Mouse (Mus musculus): Measurements from ENCODE around the gene Ppp2r1a. TPM values are rescaled to one million over a fixed set of nuclear protein-coding genes. Genes with fewer than 3 reads are reported as not detected.
A peak's percentile ranks its signal among the peaks of the same experiment; 100 is the strongest.

Ppp2r1a gene
- polyA plus RNA-seq, 1 experiment: 36.3 TPM

- no peak for TF ChIP-seq CTCF (IDR thresholded peaks at IDR 0.05; ENCODE audit: control insufficient read depth, insufficient read depth, insufficient replicate concordance, low read depth, low read length)
- TF ChIP-seq POLR2A (IDR thresholded peaks at IDR 0.05; ENCODE audit: control insufficient read depth, low read depth, low read length): no peak
- no peak overlapping the region for H3K4me3 ChIP-seq (ENCODE audit: control insufficient read depth, low read depth, low read length)
- H3K4me1 ChIP-seq (ENCODE audit: control insufficient read depth, insufficient read depth, low read length): no peaks in the 10 kb centered on the region
- H3K27ac ChIP-seq (ENCODE audit: control insufficient read depth, insufficient read depth, low read depth, low read length): no peak overlapping the region
- H3K27me3 ChIP-seq (ENCODE audit: control insufficient read depth, insufficient read depth, low read length): no peaks in the 10 kb centered on the region
- H3K36me3 ChIP-seq (ENCODE audit: control insufficient read depth, insufficient read depth, low read length): no peaks in the 10 kb centered on the region; the same call in 1 of the 2 replicates
These were observed 20.3 kb downstream of the Ppp2r1a start for GRCm38 (mm10) chr17:20965421-20965820.

GRCm38 (mm10) chr17:20966681-20967080 lies 21.6 kb downstream of the Ppp2r1a start:
- TF ChIP-seq POLR2A (IDR thresholded peaks at IDR 0.05; ENCODE audit: control insufficient read depth, low read depth, low read length) (no peak), CTCF (IDR thresholded peaks at IDR 0.05; ENCODE audit: control insufficient read depth, insufficient read depth, insufficient replicate concordance, low read depth, low read length) (no peak)
- Histone ChIP-seq H3K27ac (ENCODE audit: control insufficient read depth, insufficient read depth, low read depth, low read length) (no peak overlapping the region), H3K4me1 (ENCODE audit: control insufficient read depth, insufficient read depth, low read length) (no peaks in the 10 kb centered on the region), H3K27me3 (ENCODE audit: control insufficient read depth, insufficient read depth, low read length) (no peaks in the 10 kb centered on the region), H3K4me3 (ENCODE audit: control insufficient read depth, low read depth, low read length) (no peak overlapping the region), H3K36me3 (ENCODE audit: control insufficient read depth, insufficient read depth, low read length) (no peaks in the 10 kb centered on the region; the same call in 1 of the 2 replicates)

- no peak overlapping the region for H3K4me3 ChIP-seq (ENCODE audit: control insufficient read depth, low read depth, low read length)
- TF ChIP-seq CTCF (IDR thresholded peaks at IDR 0.05; ENCODE audit: control insufficient read depth, insufficient read depth, insufficient replicate concordance, low read depth, low read length): no peak
- TF ChIP-seq POLR2A (IDR thresholded peaks at IDR 0.05; ENCODE audit: control insufficient read depth, low read depth, low read length): no peak
- no peaks in the 10 kb centered on the region for H3K36me3 ChIP-seq (ENCODE audit: control insufficient read depth, insufficient read depth, low read length)
- H3K27me3 ChIP-seq (ENCODE audit: control insufficient read depth, insufficient read depth, low read length): no peaks in the 10 kb centered on the region
- H3K4me1 ChIP-seq (ENCODE audit: control insufficient read depth, insufficient read depth, low read length): no peaks in the 10 kb centered on the region
- H3K27ac ChIP-seq (ENCODE audit: control insufficient read depth, insufficient read depth, low read depth, low read length): no peak overlapping the region
These were observed 48.6 kb downstream of the Ppp2r1a start for GRCm38 (mm10) chr17:20993716-20994115.

- H3K27ac ChIP-seq (ENCODE audit: control insufficient read depth, insufficient read depth, low read depth, low read length): no peak within 1 kb of the TSS
- TF ChIP-seq CTCF (IDR thresholded peaks at IDR 0.05; ENCODE audit: control insufficient read depth, insufficient read depth, insufficient replicate concordance, low read depth, low read length) (no peak), POLR2A (IDR thresholded peaks at IDR 0.05; ENCODE audit: control insufficient read depth, low read depth, low read length) (no peak)
- no peak within 1 kb of the TSS for H3K4me3 ChIP-seq (ENCODE audit: control insufficient read depth, low read depth, low read length)
- H3K4me1 ChIP-seq (ENCODE audit: control insufficient read depth, insufficient read depth, low read length): no peaks in the 10 kb centered on the region
- no peaks in the 10 kb centered on the region for H3K36me3 ChIP-seq (ENCODE audit: control insufficient read depth, insufficient read depth, low read length)
- H3K27me3 ChIP-seq (ENCODE audit: control insufficient read depth, insufficient read depth, low read length): no peaks in the 10 kb centered on the region
These were observed 51.3 kb downstream of the Ppp2r1a start, which contains the start of gene Vmn1r233 for GRCm38 (mm10) chr17:20996364-20996763. Vmn1r233 (minus strand) TSS chr17:20996464.

GRCm38 (mm10) chr17:21008382-21009331 lies 63.5 kb downstream of the Ppp2r1a start, which contains the start of gene Zfp160:
Zfp160 (plus strand) TSS chr17:21008903.
- Histone ChIP-seq H3K4me1 (ENCODE audit: control insufficient read depth, insufficient read depth, low read length) (no peaks in the 10 kb centered on the region; the same call in 1 of the 2 replicates), H3K4me3 (ENCODE audit: control insufficient read depth, low read depth, low read length) (peak within 1 kb of the TSS; percentile 93), H3K36me3 (ENCODE audit: control insufficient read depth, insufficient read depth, low read length) (no peaks in the 10 kb centered on the region), H3K27ac (ENCODE audit: control insufficient read depth, insufficient read depth, low read depth, low read length) (peak within 1 kb of the TSS; percentile 84), H3K27me3 (ENCODE audit: control insufficient read depth, insufficient read depth, low read length) (no peaks in the 10 kb centered on the region)
- TF ChIP-seq CTCF (IDR thresholded peaks at IDR 0.05; ENCODE audit: control insufficient read depth, insufficient read depth, insufficient replicate concordance, low read depth, low read length) (no peak), POLR2A (IDR thresholded peaks at IDR 0.05; ENCODE audit: control insufficient read depth, low read depth, low read length) (peak; percentile 53; the same call in 1 of the 2 replicates)

- Histone ChIP-seq H3K36me3 (ENCODE audit: control insufficient read depth, insufficient read depth, low read length) (no peaks in the 10 kb centered on the region), H3K27me3 (ENCODE audit: control insufficient read depth, insufficient read depth, low read length) (no peaks in the 10 kb centered on the region), H3K27ac (ENCODE audit: control insufficient read depth, insufficient read depth, low read depth, low read length) (no peak overlapping the region), H3K4me1 (ENCODE audit: control insufficient read depth, insufficient read depth, low read length) (no peaks in the 10 kb centered on the region; the same call in 1 of the 2 replicates), H3K4me3 (ENCODE audit: control insufficient read depth, low read depth, low read length) (no peak overlapping the region)
- TF ChIP-seq CTCF (IDR thresholded peaks at IDR 0.05; ENCODE audit: control insufficient read depth, insufficient read depth, insufficient replicate concordance, low read depth, low read length): no peak
- TF ChIP-seq POLR2A (IDR thresholded peaks at IDR 0.05; ENCODE audit: control insufficient read depth, low read depth, low read length): no peak
These were observed 64.6 kb downstream of the Ppp2r1a start for GRCm38 (mm10) chr17:21009726-21010125.

Other genes starting within 250 kb of the Ppp2r1a start
- gene Vmn1r227, start 215.5 kb upstream of the Ppp2r1a start, polyA plus RNA-seq (2012; rRNA removed): not detected in 2 replicates
- not detected in 2 replicates for gene Vmn1r228, start 159.2 kb upstream of the Ppp2r1a start, polyA plus RNA-seq (2012; rRNA removed)
- gene Vmn1r229, start 133.8 kb upstream of the Ppp2r1a start, polyA plus RNA-seq (2012; rRNA removed): not detected in 2 replicates
- gene Vmn1r230, start 104.9 kb upstream of the Ppp2r1a start, polyA plus RNA-seq (2012; rRNA removed): not detected in 2 replicates
- not detected in 2 replicates for gene Vmn1r231, start 40.2 kb upstream of the Ppp2r1a start, polyA plus RNA-seq (2012; rRNA removed)
- gene Vmn1r232, start 25.6 kb upstream of the Ppp2r1a start, polyA plus RNA-seq (2012; rRNA removed): not detected in 2 replicates
- not detected in 2 replicates for gene Vmn1r233, start 51.2 kb downstream of the Ppp2r1a start, polyA plus RNA-seq (2012; rRNA removed)
- gene Zfp160, start 63.6 kb downstream of the Ppp2r1a start, polyA plus RNA-seq (2012; rRNA removed): 2.8 and 3.2 TPM in 2 replicates

All from testis, adult 2 months (tissue).